Mouse (Mus musculus): Measurements from ENCODE around the gene St6galnac3.

St6galnac3 gene

DNA sequence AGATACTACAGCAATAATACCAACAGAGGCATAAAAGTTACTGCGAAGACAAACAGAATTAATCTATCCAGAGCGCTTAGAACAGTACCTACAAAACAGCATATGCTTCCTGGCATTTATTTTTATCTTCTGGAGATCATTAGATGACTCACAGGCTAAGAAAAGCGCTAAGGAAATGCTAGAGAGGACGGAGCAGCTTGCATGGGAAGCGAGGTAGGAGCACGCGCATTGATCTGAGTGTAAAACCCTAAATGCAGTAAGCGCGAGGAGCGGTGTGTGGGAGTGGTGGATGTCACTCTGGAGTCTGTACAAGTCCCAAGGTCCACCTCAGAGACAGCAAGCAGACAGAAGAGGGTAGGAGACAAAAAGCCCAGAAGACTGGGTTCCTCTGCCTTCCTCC lies 486.6 kb downstream of the St6galnac3 start:
- DNase-seq (ENCODE audit: low read depth, low spot score) = no peak

- no peak for DNase-seq (ENCODE audit: low read depth, low spot score)
Observed at GRCm38 (mm10) chr3:153236262-153236661, 488.7 kb downstream of the St6galnac3 start.

- no peak for DNase-seq (ENCODE audit: low read depth, low spot score)
Observed at GRCm38 (mm10) chr3:153222611-153223402, 502.2 kb downstream of the St6galnac3 start.

GRCm38 (mm10) chr3:153219391-153219790 lies 505.6 kb downstream of the St6galnac3 start:
- DNase-seq (ENCODE audit: low read depth, low spot score) = no peak

GRCm38 (mm10) chr3:153208186-153208585 lies 516.8 kb downstream of the St6galnac3 start:
- DNase-seq (ENCODE audit: low read depth, low spot score) = no peak

DNA sequence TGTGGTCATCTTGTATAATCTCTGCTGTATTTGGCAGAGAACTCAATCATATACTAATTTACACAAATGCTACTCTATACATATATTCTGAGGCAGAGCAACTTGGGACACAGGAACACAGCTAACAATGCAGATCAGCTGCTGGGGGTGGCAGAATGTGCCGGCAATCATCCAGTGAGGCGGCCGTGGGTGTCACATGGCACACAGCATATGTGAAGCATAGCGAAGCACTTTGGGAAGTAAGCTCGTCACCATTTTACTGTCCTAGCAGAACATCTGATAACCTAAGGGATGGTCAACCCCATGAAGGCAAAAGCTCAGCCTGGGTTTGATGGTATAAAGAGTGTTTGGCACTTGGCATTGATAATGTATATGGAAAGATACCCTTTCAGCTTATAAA lies 520.9 kb downstream of the St6galnac3 start:
- DNase-seq (ENCODE audit: low read depth, low spot score) = no peak

DNA sequence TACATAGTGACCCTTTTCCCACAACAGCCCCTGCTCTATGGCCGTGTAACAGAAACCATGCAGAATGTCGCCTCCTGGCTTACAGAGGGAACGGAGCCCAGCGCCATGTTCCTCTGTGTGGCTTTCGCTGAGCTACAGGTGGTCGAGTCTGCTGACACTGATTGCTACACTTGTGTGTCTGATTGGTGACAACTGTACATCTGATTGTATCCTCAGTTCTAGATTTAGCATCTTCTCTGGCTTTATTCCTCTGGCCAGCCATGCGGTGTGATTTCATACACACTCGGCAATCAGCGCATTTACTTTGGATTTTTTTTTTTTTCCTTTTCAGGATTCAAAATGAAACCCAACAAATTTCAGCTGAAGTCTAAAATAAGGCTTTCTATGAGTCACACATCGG lies 523.1 kb downstream of the St6galnac3 start:
- DNase-seq (ENCODE audit: low read depth, low spot score) = no peak

- DNase-seq (ENCODE audit: low read depth, low spot score) = no peak
Observed at GRCm38 (mm10) chr3:153200801-153201200, 524.2 kb downstream of the St6galnac3 start.

DNA sequence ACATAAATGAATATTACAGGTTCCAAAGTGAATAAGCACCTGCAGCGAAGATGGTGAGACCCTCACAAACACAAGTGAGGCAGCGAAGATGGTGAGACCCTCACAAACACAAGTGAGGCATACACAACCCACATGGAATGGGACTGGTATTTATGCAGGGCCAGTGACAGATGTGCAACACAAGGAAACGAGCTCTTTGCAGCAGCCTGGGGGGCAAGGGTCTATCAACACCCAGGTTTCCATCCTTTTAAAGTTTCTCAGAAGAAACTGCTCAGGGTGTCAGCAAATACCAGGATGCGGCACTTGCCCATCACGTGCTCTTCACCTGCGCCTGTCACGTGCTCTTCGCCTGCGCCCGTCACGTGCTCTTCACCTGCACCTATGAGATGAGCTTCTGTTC lies 524.9 kb downstream of the St6galnac3 start:
- DNase-seq (ENCODE audit: low read depth, low spot score) = no peak

GRCm38 (mm10) chr3:153199251-153199650 lies 525.7 kb downstream of the St6galnac3 start:
- no peak for DNase-seq (ENCODE audit: low read depth, low spot score)

GRCm38 (mm10) chr3:153198514-153198913 lies 526.5 kb downstream of the St6galnac3 start:
- DNase-seq (ENCODE audit: low read depth, low spot score) = no peak

- no peak for DNase-seq (ENCODE audit: low read depth, low spot score)
Observed at GRCm38 (mm10) chr3:153193025-153193424, 531.9 kb downstream of the St6galnac3 start.

- no peak for DNase-seq (ENCODE audit: low read depth, low spot score)
Observed at GRCm38 (mm10) chr3:153190742-153191141, 534.2 kb downstream of the St6galnac3 start.

DNA sequence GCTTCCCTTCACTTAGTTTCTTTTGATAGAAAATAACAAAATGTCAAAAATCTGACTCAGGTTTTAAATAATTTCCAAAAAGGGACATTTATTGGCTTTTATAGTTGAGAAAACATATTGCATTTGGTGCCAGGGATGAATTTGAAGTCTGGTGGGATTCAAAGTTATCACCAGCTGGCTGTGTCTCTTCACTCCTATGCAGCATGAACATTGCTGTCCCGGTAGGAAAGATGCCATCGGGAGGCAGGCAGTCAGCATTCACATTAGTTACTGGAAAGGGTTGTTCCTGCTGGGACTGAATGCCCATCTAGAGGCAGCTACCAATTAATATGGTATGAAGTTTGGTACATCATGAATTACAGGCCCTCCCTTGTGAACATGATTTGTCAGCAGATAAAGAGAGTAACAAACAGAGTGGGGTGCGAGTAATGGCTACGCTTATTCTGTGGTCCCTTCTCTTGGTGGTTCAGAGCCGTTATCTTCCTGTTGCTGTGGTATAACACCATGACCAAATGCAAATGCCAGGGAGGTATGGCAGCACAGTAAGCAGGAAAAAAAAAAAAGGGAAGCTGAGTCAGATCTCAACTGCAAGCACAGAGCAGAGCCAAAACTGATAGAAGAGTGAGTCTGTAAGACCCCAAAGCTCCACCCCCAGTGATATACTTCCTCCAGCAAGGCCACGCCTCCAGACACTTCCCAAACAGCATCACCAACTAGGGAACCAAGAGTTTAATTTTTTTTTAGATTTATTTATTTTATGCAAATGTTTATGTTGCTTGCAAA lies 535.1 kb downstream of the St6galnac3 start:
- no peak for DNase-seq (ENCODE audit: low read depth, low spot score)

GRCm38 (mm10) chr3:153188224-153188623 lies 536.8 kb downstream of the St6galnac3 start:
- DNase-seq (ENCODE audit: low read depth, low spot score) = no peak

GRCm38 (mm10) chr3:153185117-153185516 lies 539.9 kb downstream of the St6galnac3 start:
- DNase-seq (ENCODE audit: low read depth, low spot score) = no peak

GRCm38 (mm10) chr3:153181242-153181641 lies 543.7 kb downstream of the St6galnac3 start:
- no peak for DNase-seq (ENCODE audit: low read depth, low spot score)

GRCm38 (mm10) chr3:153176749-153177148 lies 548.2 kb downstream of the St6galnac3 start:
- DNase-seq (ENCODE audit: low read depth, low spot score) = no peak

DNA sequence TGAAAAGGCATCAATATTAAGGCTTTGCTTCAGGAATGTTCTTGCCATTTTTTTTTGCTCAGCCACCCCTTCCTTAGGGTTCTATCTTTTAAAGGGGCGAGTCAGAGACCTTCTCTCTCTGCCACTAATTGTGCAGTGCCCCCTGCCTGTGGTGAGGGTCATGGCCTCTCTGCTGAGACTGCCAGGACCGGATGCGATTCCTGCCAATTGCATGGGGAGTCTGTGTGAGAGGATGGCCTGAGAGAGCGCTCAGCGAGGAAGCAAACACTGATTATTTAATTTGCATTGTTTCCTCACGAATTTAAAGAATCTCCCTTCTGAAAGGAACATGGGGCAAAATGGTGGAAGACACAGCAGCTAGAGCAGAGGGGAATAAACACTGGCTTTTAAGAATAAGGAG lies 548.6 kb downstream of the St6galnac3 start:
- DNase-seq (ENCODE audit: low read depth, low spot score) = no peak

DNA sequence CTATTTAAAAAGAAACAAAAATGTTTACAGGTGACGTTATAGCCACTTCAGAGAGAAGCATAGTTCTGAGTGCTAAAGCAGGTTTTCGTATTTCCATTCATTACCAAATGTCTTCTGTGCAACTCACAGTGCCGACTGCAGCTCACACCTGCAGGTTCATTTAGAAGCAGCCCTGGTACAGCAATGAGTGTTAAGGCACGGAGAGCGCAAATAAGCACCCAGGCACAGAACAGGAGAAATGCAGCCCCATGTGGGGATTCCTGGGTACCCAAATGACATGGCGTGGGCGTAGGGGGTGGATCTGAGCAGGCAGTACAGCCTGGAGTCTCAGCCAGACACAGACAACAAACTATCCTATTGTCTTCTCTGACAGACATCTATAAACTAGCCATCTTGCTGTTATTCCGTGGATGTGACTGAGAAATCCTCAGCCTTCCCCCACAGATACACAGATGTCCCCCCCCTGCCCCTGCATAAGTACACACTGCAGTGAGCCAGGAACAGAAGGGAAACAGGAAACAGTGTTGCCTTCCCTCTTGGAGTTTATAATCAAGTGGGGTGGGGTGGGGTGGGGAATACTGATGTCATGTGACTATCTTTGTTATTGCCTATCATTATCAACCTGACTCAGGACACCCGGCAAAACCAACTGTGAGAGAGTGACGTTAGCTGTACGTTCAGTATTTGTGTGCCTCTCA lies 550.5 kb downstream of the St6galnac3 start:
- DNase-seq (ENCODE audit: low read depth, low spot score) = no peak

GRCm38 (mm10) chr3:153173567-153173966 lies 551.4 kb downstream of the St6galnac3 start:
- DNase-seq (ENCODE audit: low read depth, low spot score) = no peak

DNA sequence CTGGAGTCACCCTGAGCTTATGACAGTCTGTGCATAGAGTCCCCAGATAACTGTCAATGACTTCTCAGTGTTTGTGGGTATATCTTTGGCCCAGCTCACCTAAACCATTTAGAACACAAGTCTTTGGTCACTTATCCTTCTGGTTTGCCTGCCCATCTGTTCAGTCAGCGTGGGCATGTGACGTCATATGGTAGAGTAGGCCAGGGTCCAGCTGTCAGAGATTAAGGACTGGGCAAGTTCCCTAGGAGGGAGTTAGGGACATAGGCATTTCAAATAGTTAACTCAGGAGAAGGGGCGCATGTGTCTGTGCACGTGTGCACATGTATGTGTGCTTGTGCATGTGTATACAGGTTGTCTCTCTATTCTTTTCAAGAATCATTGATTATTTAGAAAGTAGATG lies 554.8 kb downstream of the St6galnac3 start:
- DNase-seq (ENCODE audit: low read depth, low spot score) = no peak

All from WW6 (cell line).